8 mouse cellular contexts compared by ENCODE assay signal in the genomic region with DNA sequence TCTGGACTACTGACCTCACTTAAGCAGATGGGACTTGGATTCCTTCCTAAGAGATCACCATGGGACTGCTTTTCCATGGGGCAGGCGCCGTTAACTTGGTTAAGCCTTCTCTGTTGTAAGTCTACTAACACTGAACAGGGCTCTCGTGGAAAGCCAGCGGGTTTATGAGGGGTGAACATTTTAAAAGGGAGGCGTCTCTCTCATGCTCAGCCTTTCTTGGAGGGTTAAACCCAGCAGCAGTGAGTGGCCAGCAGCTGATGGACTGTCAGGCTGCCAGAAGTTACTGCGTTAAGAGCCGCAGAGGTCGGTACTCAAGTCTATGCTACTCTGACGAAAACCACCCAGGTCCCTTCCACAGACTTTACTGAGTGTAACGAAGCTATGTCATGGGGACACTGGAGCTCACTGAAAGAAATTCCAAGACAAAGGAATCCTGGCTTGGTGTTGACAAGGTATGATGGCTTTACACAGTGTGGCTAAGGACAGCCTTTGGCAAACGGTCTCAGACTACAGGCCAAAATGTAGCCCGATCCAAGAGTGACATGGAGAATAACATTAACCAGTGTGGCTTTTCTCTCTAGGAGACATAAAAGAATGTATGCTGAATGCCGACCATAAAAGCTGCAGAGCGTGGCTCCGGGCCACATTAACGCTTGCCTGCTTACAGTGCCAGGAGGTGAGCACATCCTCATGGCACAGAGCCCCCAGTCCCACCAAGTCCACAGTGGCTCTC.
DNase-seq lines count a peak whose midpoint lies in the region; ATAC-seq lines count a peak whose summit lies in the region.

No protein-coding gene starts in this region.

- no peaks in the 10 kb centered on the region for H3K27me3 ChIP-seq in hindbrain, embryonic 16.5 days (replicated peaks; ENCODE audit: control insufficient read depth, insufficient read depth, low read length)

- no peak overlapping the region for H3K4me3 ChIP-seq in hindbrain, embryonic 16.5 days (ENCODE audit: low read length)

- 0 out of 2 replicates have a peak overlapping the region, but pooled peaks have one; percentile 9 for H3K9ac ChIP-seq in hindbrain, embryonic 16.5 days (ENCODE audit: low read depth, low read length)

- H3K27ac ChIP-seq in hindbrain, embryonic 16.5 days (ENCODE audit: low read depth, low read length) = peak overlapping the region; percentile 73

- no peaks in the 10 kb centered on the region for H3K9me3 ChIP-seq in hindbrain, embryonic 16.5 days (ENCODE audit: control insufficient read depth, low read length)

- peak; percentile 90 for ATAC-seq in hindbrain, embryonic 16.5 days

- H3K36me3 ChIP-seq in hindbrain, embryonic 16.5 days (ENCODE audit: control insufficient read depth, insufficient read depth, low read length) = peaks cover 8% of the 10 kb centered on the region

- DNase-seq in adrenal gland, adult 2 months = peak; percentile 24
- DNase-seq in adrenal gland, postnatal 4 days (ENCODE audit: low spot score in 2 of 2) = no peak
- peak; percentile 31 for DNase-seq in right cerebral cortex, postnatal 4 days
- DNase-seq in right cerebral cortex, postnatal 14 days = no peak
- DNase-seq in lung, postnatal 10 days = peak; percentile 65
- DNase-seq in spleen, postnatal 14 days (ENCODE audit: low spot score in 2 of 2) = no peak
- DNase-seq in retina, embryonic 14.5 days (ENCODE audit: low spot score) = no peak

- H3K4me1 ChIP-seq in hindbrain, embryonic 16.5 days (ENCODE audit: control insufficient read depth, insufficient read depth, low read depth, low read length) = peaks cover 12% of the 10 kb centered on the region

- WGBS in hindbrain, embryonic 16.5 days = 42% methylated on average over 16 of the region's 16 CpGs

- peak overlapping the region; percentile 33 for H3K4me2 ChIP-seq in hindbrain, embryonic 16.5 days (ENCODE audit: low read length)

Comparison
In these comparisons a context has a peak if more than half of its experiments do, and no peak if none do; other contexts are left out.
1. DNase-seq: peak in adrenal gland, adult 2 months (single experiment), right cerebral cortex, postnatal 4 days (single experiment) and lung, postnatal 10 days (single experiment); none in adrenal gland, postnatal 4 days (0 of 2), right cerebral cortex, postnatal 14 days (single experiment), spleen, postnatal 14 days (0 of 2) and retina, embryonic 14.5 days (single experiment).